ENCODE assay signal across 9 mouse cellular contexts in genomic region chr16:11024841-11025240, GRCm38 (mm10). TPM values are rescaled to one million over a fixed set of nuclear protein-coding genes. Genes with fewer than 3 reads are reported as not detected.
DNase-seq lines count a peak whose midpoint lies in the region; ATAC-seq lines count a peak whose summit lies in the region.
"Had no signal": no experiment of that assay in that cellular context is flagged by ENCODE, and none has a peak within 500 bp of the region (broad histone marks: within the 10 kb centered on the region; RNA-seq: fewer than 3 reads in every experiment).

No protein-coding gene starts in this region.

- H3K36me3 ChIP-seq in intestine, embryonic 15.5 days: no peaks in the 10 kb centered on the region
- H3K36me3 ChIP-seq in intestine, embryonic 16.5 days (ENCODE audit: control insufficient read depth, insufficient read depth, low read length): no peaks in the 10 kb centered on the region
- H3K36me3 ChIP-seq: limb, embryonic 15.5 days had no signal

- no peaks in the 10 kb centered on the region for H3K27me3 ChIP-seq in intestine, embryonic 15.5 days (replicated peaks)
- H3K27me3 ChIP-seq in intestine, embryonic 16.5 days (replicated peaks; ENCODE audit: control insufficient read depth, insufficient read depth, low read length): no peaks in the 10 kb centered on the region
- H3K27me3 ChIP-seq: limb, embryonic 15.5 days had no signal

- H3K4me1 ChIP-seq in intestine, embryonic 15.5 days (replicated peaks): no peaks in the 10 kb centered on the region
- no peaks in the 10 kb centered on the region for H3K4me1 ChIP-seq in intestine, embryonic 16.5 days (ENCODE audit: control insufficient read depth, insufficient read depth, low read length)
- H3K4me1 ChIP-seq: limb, embryonic 15.5 days had no signal

- no peaks in the 10 kb centered on the region for H3K9me3 ChIP-seq in intestine, embryonic 15.5 days
- H3K9me3 ChIP-seq in intestine, embryonic 16.5 days (ENCODE audit: control insufficient read depth, low read length): no peaks in the 10 kb centered on the region
- H3K9me3 ChIP-seq: limb, embryonic 15.5 days had no signal

- DNase-seq in right cerebral cortex, adult 2 months (ENCODE audit: low spot score in 2 of 2): peak; percentile 29 to 50
- no peak for DNase-seq in right cerebral cortex, postnatal 10 days (ENCODE audit: low spot score in 2 of 2)
- peak; percentile 37 to 42 for DNase-seq in gastrocnemius, adult 8-10 months (ENCODE audit: low spot score in 2 of 2)
- DNase-seq in spleen, postnatal 10 days (ENCODE audit: low spot score in 2 of 2): no peak
- DNase-seq in layer of hippocampus, adult 18-20 months (ENCODE audit: low spot score in 2 of 2): no peak

- H3K9ac ChIP-seq in intestine, embryonic 15.5 days: no peak overlapping the region
- H3K9ac ChIP-seq in intestine, embryonic 16.5 days (ENCODE audit: low read depth, low read length): no peak overlapping the region
- H3K9ac ChIP-seq: limb, embryonic 15.5 days had no signal

- WGBS in intestine, embryonic 15.5 days: 66% methylated on average over 3 of the region's 3 CpGs
- WGBS in intestine, embryonic 16.5 days: 73% methylated on average over 3 of the region's 3 CpGs

- H3K4me3 ChIP-seq in intestine, embryonic 15.5 days (replicated peaks): no peak overlapping the region
- no peak overlapping the region for H3K4me3 ChIP-seq in intestine, embryonic 16.5 days (ENCODE audit: low read length)
- H3K4me3 ChIP-seq: limb, embryonic 15.5 days had no signal

- H3K4me2 ChIP-seq in intestine, embryonic 15.5 days (replicated peaks): no peak overlapping the region
- no peak overlapping the region for H3K4me2 ChIP-seq in intestine, embryonic 16.5 days (ENCODE audit: low read depth, low read length)
- H3K4me2 ChIP-seq: limb, embryonic 15.5 days had no signal

- peak; percentile 28; the same call in 1 of the 2 replicates for ATAC-seq in intestine, embryonic 15.5 days
- ATAC-seq in intestine, embryonic 16.5 days: no peak

- no peak overlapping the region for H3K27ac ChIP-seq in intestine, embryonic 15.5 days
- H3K27ac ChIP-seq in intestine, embryonic 16.5 days (ENCODE audit: low read length): no peak overlapping the region
- H3K27ac ChIP-seq: limb, embryonic 15.5 days; macrophage had no signal

RNA-seq across cellular contexts. Expression of gene Snn, which starts 35.9 kb away (rescaled TPM):
- polyA plus RNA-seq in intestine, embryonic 15.5 days (2015; fragmentation: Nextera tagmentation; extraction: Ambion mirVana): 22.6 and 23.2 TPM in 2 replicates
- 19.1 and 20.4 TPM in 2 replicates for polyA plus RNA-seq in intestine, embryonic 16.5 days (2015; fragmentation: Nextera tagmentation; extraction: Ambion mirVana)
- 1 to 10 TPM; 2.3 to 3.7 (median 3.1) TPM for total RNA-seq in gastrocnemius, adult 8-10 months (2022)
- total RNA-seq in layer of hippocampus, adult 18-20 months (2021): 100 to 1,000 TPM; 182 to 191 TPM

RNA-seq across cellular contexts. Expression of gene Litaf, which starts 41.1 kb away (rescaled TPM):
- 99.1 and 103 TPM in 2 replicates for polyA plus RNA-seq in intestine, embryonic 15.5 days (2015; fragmentation: Nextera tagmentation; extraction: Ambion mirVana)
- 110 and 114 TPM in 2 replicates for polyA plus RNA-seq in intestine, embryonic 16.5 days (2015; fragmentation: Nextera tagmentation; extraction: Ambion mirVana)
- total RNA-seq in gastrocnemius, adult 8-10 months (2022): 1 to 10 TPM; 2.5 to 3.9 (median 3.3) TPM
- 10 to 100 TPM; 12.4 to 16.0 TPM for total RNA-seq in layer of hippocampus, adult 18-20 months (2021)

Comparison
In these comparisons a context has a peak if more than half of its experiments do, and no peak if none do; other contexts are left out.
1. DNase-seq: peak in right cerebral cortex, adult 2 months (2 of 2) and gastrocnemius, adult 8-10 months (2 of 2); none in right cerebral cortex, postnatal 10 days (0 of 2), spleen, postnatal 10 days (0 of 2) and layer of hippocampus, adult 18-20 months (0 of 2).
2. RNA of gene Snn, which starts 35.9 kb away (total RNA-seq): 182 to 191 TPM in layer of hippocampus, adult 18-20 months; 2.3 to 3.7 TPM in gastrocnemius, adult 8-10 months; every median in the first group is over 10 times any median in the second.